Mouse (Mus musculus) liver, embryonic 15.5 days (tissue): Measurements from ENCODE around the gene Cfap69. TPM values are rescaled to one million over a fixed set of nuclear protein-coding genes. Genes with fewer than 3 reads are reported as not detected.
A peak's percentile ranks its signal among the peaks of the same experiment; 100 is the strongest.

Experiments used
- ATAC-seq: fragments of 200-750 bp; cut with Nextera tagmentation; 2 replicates; pipeline ENCODE4 v1.8.0; 2017; ENCODE audit warnings: moderate number of reproducible peaks, mild to moderate bottlenecking, moderate library complexity; ENCODE audit not compliant: insufficient read depth
- H3K27ac ChIP-seq: fragments of 300-500 bp; sonication (generic); replicated peaks from 2 replicates; pipeline ENCODE4 v1.5.1; 2015; ENCODE audit warnings: mild to moderate bottlenecking, inconsistent platforms
- H3K27me3 ChIP-seq: fragments of 300-500 bp; sonication (generic); 2 replicates; pipeline ENCODE4 v1.6.1; 2015; ENCODE audit warnings: mild to moderate bottlenecking, inconsistent platforms
- H3K36me3 ChIP-seq: fragments of 300-500 bp; sonication (generic); replicated peaks from 2 replicates; pipeline ENCODE4 v1.6.1; 2015; ENCODE audit warnings: moderate library complexity, mild to moderate bottlenecking, inconsistent platforms
- H3K4me1 ChIP-seq: fragments of 300-500 bp; sonication (generic); replicated peaks from 2 replicates; pipeline ENCODE4 v1.6.1; 2015; ENCODE audit warnings: inconsistent platforms
- H3K4me2 ChIP-seq: fragments of 300-500 bp; sonication (generic); 2 replicates; pipeline ENCODE4 v1.6.1; 2015; ENCODE audit warnings: moderate library complexity, mild to moderate bottlenecking, inconsistent platforms
- H3K4me3 ChIP-seq: fragments of 300-500 bp; sonication (generic); replicated peaks from 2 replicates; pipeline ENCODE4 v1.5.1; 2015; ENCODE audit warnings: mild to moderate bottlenecking, inconsistent platforms
- H3K9ac ChIP-seq: fragments of 300-500 bp; sonication (generic); 2 replicates; pipeline ENCODE4 v1.6.1; 2015; ENCODE audit warnings: moderate library complexity, mild to moderate bottlenecking, inconsistent platforms
- H3K9me3 ChIP-seq: fragments of 300-500 bp; sonication (generic); replicated peaks from 2 replicates; pipeline ENCODE4 v1.6.1; 2016; ENCODE audit warnings: inconsistent platforms
- WGBS: fragments of 180-500 bp; shearing (Covaris S2); methylation state at CpG from one replicate; pipeline ENCODE4 v1.1.7; 2015; ENCODE audit warnings: mixed read lengths; ENCODE audit not compliant: insufficient replicate concordance; 5-methylcytosine and 5-hydroxymethylcytosine counted together
- polyA plus RNA-seq: library from polyadenylated mRNA; unstranded; fragments of >200 nt; fragmentation: Nextera tagmentation; extraction: Ambion mirVana; gene quantifications from 2 replicates; pipeline ENCODE4 v1.2.1, GENCODE M21; 2015

The Cfap69 gene
- polyA plus RNA-seq: 0.21 and 0.37 TPM in 2 replicates

- Histone ChIP-seq H3K4me2 (peak within 1 kb of the TSS; percentile 75), H3K9me3 (no peaks in the 10 kb centered on the region), H3K27me3 (peaks cover 15% of the 10 kb centered on the region), H3K27ac (no peak within 1 kb of the TSS), H3K4me1 (no peaks in the 10 kb centered on the region; the same call in 1 of the 2 replicates), H3K9ac (no peak within 1 kb of the TSS), H3K4me3 (peak within 1 kb of the TSS; percentile 52), H3K36me3 (no peaks in the 10 kb centered on the region)
- WGBS: under 1% methylated on average over 48 of the region's 48 CpGs
- ATAC-seq: peak; percentile 51; the same call in 1 of the 2 replicates
Observed at GRCm38 (mm10) chr5:5663655-5664370, at the start of gene Cfap69. Cfap69 (minus strand) TSS chr5:5664239.

- no peaks in the 10 kb centered on the region for H3K27me3 ChIP-seq
- no peak overlapping the region for H3K4me3 ChIP-seq
- no peak overlapping the region for H3K9ac ChIP-seq
- ATAC-seq: no peak
- H3K4me1 ChIP-seq: no peaks in the 10 kb centered on the region
- no peak overlapping the region for H3K27ac ChIP-seq
- H3K36me3 ChIP-seq: no peaks in the 10 kb centered on the region
- H3K9me3 ChIP-seq: no peaks in the 10 kb centered on the region
- H3K4me2 ChIP-seq: no peak overlapping the region
- WGBS: 55% methylated on average over 4 of the region's 4 CpGs
Observed at GRCm38 (mm10) chr5:5711032-5711431, 47.0 kb upstream of the Cfap69 start.

GRCm38 (mm10) chr5:5707341-5708278, 43.6 kb upstream of the Cfap69 start:
- H3K4me3 ChIP-seq: no peak overlapping the region
- 57% methylated on average over 13 of the region's 13 CpGs for WGBS
- no peaks in the 10 kb centered on the region for H3K36me3 ChIP-seq
- no peak overlapping the region for H3K4me2 ChIP-seq
- no peaks in the 10 kb centered on the region for H3K4me1 ChIP-seq
- no peak for ATAC-seq
- H3K9me3 ChIP-seq: no peaks in the 10 kb centered on the region
- H3K9ac ChIP-seq: no peak overlapping the region
- H3K27me3 ChIP-seq: no peaks in the 10 kb centered on the region
- no peak overlapping the region for H3K27ac ChIP-seq

- no peaks in the 10 kb centered on the region for H3K9me3 ChIP-seq
- H3K9ac ChIP-seq: no peak overlapping the region
- no peaks in the 10 kb centered on the region for H3K27me3 ChIP-seq
- WGBS: 16% methylated on average over 2 of the region's 2 CpGs
- H3K4me2 ChIP-seq: no peak overlapping the region
- no peaks in the 10 kb centered on the region for H3K36me3 ChIP-seq
- no peak overlapping the region for H3K4me3 ChIP-seq
- H3K27ac ChIP-seq: no peak overlapping the region
- no peak for ATAC-seq
- no peaks in the 10 kb centered on the region for H3K4me1 ChIP-seq
Observed at GRCm38 (mm10) chr5:5705019-5705418, 41.0 kb upstream of the Cfap69 start.

- Histone ChIP-seq H3K4me3 (no peak overlapping the region), H3K27me3 (peaks cover 3% of the 10 kb centered on the region; the same call in 1 of the 2 replicates), H3K4me2 (no peak overlapping the region), H3K27ac (no peak overlapping the region), H3K9ac (no peak overlapping the region), H3K36me3 (no peaks in the 10 kb centered on the region), H3K9me3 (no peaks in the 10 kb centered on the region), H3K4me1 (no peaks in the 10 kb centered on the region)
- 44% methylated on average over 2 of the region's 2 CpGs for WGBS
- no peak for ATAC-seq
Observed at GRCm38 (mm10) chr5:5700386-5700785, 36.3 kb upstream of the Cfap69 start.

GRCm38 (mm10) chr5:5698830-5699229, 34.8 kb upstream of the Cfap69 start:
- 30% methylated on average over 3 of the region's 3 CpGs for WGBS
- Histone ChIP-seq H3K9me3 (no peaks in the 10 kb centered on the region), H3K4me2 (no peak overlapping the region), H3K4me3 (no peak overlapping the region), H3K27ac (no peak overlapping the region), H3K9ac (no peak overlapping the region), H3K4me1 (no peaks in the 10 kb centered on the region), H3K27me3 (peaks cover 15% of the 10 kb centered on the region), H3K36me3 (no peaks in the 10 kb centered on the region)
- ATAC-seq: no peak

- no peak overlapping the region for H3K27ac ChIP-seq
- no peaks in the 10 kb centered on the region for H3K9me3 ChIP-seq
Observed at GRCm38 (mm10) chr5:5695401-5695942, 31.4 kb upstream of the Cfap69 start.

GRCm38 (mm10) chr5:5693956-5694653, 30.1 kb upstream of the Cfap69 start, which contains the start of gene Steap2:
Steap2 (minus strand) TSS chr5:5694578.
- peak within 1 kb of the TSS; percentile 76 for H3K27ac ChIP-seq
- peak within 1 kb of the TSS; percentile 27; the same call in 1 of the 2 replicates for H3K9ac ChIP-seq
- under 1% methylated on average over 57 of the region's 66 CpGs for WGBS

More at GRCm38 (mm10) chr5:5695401-5695942, 31.4 kb upstream of the Cfap69 start:
- no peak for ATAC-seq
- peaks cover 32% of the 10 kb centered on the region for H3K27me3 ChIP-seq
- H3K9ac ChIP-seq: no peak overlapping the region
- H3K4me1 ChIP-seq: no peaks in the 10 kb centered on the region
- no peak overlapping the region for H3K4me3 ChIP-seq
- H3K36me3 ChIP-seq: no peaks in the 10 kb centered on the region
- WGBS: 72% methylated on average over 5 of the region's 5 CpGs
- no peak overlapping the region for H3K4me2 ChIP-seq

GRCm38 (mm10) chr5:5693541-5693955, 29.5 kb upstream of the Cfap69 start:
- H3K27me3 ChIP-seq: peaks cover 32% of the 10 kb centered on the region
- peak overlapping the region; percentile 27; the same call in 1 of the 2 replicates for H3K9ac ChIP-seq
- 1% methylated on average over 29 of the region's 29 CpGs for WGBS
- no peaks in the 10 kb centered on the region for H3K36me3 ChIP-seq
- H3K27ac ChIP-seq: peak overlapping the region; percentile 76; the same call in 1 of the 2 replicates
- H3K4me1 ChIP-seq: 0 out of 2 replicates have a peak, but pooled peaks cover 3% of the 10 kb centered on the region
- no peaks in the 10 kb centered on the region for H3K9me3 ChIP-seq
- peak; percentile 20; the same call in 1 of the 2 replicates for ATAC-seq
- peak overlapping the region; percentile 54 for H3K4me2 ChIP-seq
- peak overlapping the region; percentile 58 for H3K4me3 ChIP-seq

More at GRCm38 (mm10) chr5:5693956-5694653, 30.1 kb upstream of the Cfap69 start, which contains the start of gene Steap2:
- peak within 1 kb of the TSS; percentile 54 for H3K4me2 ChIP-seq
- 0 out of 2 replicates have a peak, but pooled peaks cover 2% of the 10 kb centered on the region for H3K4me1 ChIP-seq
- ATAC-seq: peak; percentile 83
- H3K9me3 ChIP-seq: no peaks in the 10 kb centered on the region
- H3K4me3 ChIP-seq: peak within 1 kb of the TSS; percentile 58
- H3K27me3 ChIP-seq: peaks cover 32% of the 10 kb centered on the region
- H3K36me3 ChIP-seq: no peaks in the 10 kb centered on the region

GRCm38 (mm10) chr5:5692167-5692738, 28.2 kb upstream of the Cfap69 start:
- no peak for ATAC-seq
- WGBS: 38% methylated on average over 4 of the region's 4 CpGs

More at GRCm38 (mm10) chr5:5692167-5692738, 28.2 kb upstream of the Cfap69 start:
- 0 out of 2 replicates have a peak, but pooled peaks cover 3% of the 10 kb centered on the region for H3K4me1 ChIP-seq
- H3K4me3 ChIP-seq: no peak overlapping the region
- H3K27me3 ChIP-seq: peaks cover 32% of the 10 kb centered on the region
- no peaks in the 10 kb centered on the region for H3K36me3 ChIP-seq
- no peak overlapping the region for H3K27ac ChIP-seq
- no peaks in the 10 kb centered on the region for H3K9me3 ChIP-seq
- no peak overlapping the region for H3K9ac ChIP-seq
- H3K4me2 ChIP-seq: no peak overlapping the region
